Mouse (Mus musculus) heart, postnatal 4 days (tissue): ENCODE results near the gene Kif28. TPM values are rescaled to one million over a fixed set of nuclear protein-coding genes. Genes with fewer than 3 reads are reported as not detected.
"Not testable (repeated sequence)": the region's sequence is repeated elsewhere in the genome, so short reads cannot be mapped to it uniquely, and the experiment has no call there.

ENCODE experiments used
- DNase-seq: peaks from one replicate; pipeline ENCODE4 v3.0.0; 2021
- total RNA-seq, 2 experiments: library from RNA; stranded (reverse); gene quantifications; 2 replicates each; pipeline ENCODE4 v1.2.3; 2021

Gene Kif28
- under 1 TPM; 0.12 to 0.14 TPM for total RNA-seq

GRCm38 (mm10) chr1:179745171-179745570 is at the start of gene Kif28:
Gene Kif28 (minus strand): TSS chr1:179745271.
- DNase-seq: no peak

DNA sequence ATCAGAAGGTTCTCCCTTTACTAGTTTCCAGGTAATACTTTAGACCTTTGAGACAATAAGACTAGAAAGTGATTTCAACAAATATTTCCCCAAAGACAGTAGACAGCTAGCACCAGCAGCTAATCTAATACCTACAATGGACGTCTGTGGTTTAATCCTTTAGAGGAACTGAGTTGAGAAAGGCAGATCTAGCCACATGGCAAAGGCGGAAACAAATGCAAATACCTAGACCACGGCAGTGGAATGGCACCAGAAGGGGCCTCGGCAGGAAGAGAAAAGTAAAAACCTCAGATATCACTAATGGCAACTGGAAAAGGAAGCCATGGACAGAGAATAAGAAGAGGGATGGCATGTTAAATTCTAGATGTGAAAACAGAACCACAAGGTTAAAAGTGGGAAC is 42.2 kb upstream of the Kif28 start:
- DNase-seq: no peak

- no peak for DNase-seq
These were observed 40.4 kb upstream of the Kif28 start for GRCm38 (mm10) chr1:179785502-179785901.

- DNase-seq: no peak
These were observed 39.0 kb upstream of the Kif28 start for GRCm38 (mm10) chr1:179784098-179784497.

DNA sequence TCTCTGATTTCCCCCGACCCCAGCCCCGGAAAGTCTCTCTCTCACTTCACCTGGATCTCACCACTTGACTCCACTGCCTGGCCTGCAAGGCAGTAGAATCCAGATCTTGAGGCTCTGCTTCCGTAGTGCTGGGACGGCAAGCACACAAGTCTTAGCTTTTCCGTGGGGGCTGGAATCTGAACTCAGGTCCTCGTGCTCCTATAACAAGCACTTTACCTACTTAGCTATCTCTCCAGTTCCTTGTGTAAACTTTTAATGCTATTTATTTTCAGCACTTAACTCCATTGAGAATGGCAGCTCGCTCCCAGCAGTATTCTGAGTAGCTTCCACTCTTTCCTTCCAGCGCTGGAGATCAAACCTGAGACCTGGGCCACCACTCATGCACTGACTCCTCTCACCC is 31.8 kb upstream of the Kif28 start:
- no peak for DNase-seq

GRCm38 (mm10) chr1:179760553-179760952 is 15.5 kb upstream of the Kif28 start:
- DNase-seq: no peak

- no peak for DNase-seq
These were observed 15.0 kb upstream of the Kif28 start for GRCm38 (mm10) chr1:179760086-179760485.

GRCm38 (mm10) chr1:179756477-179756876 is 11.4 kb upstream of the Kif28 start:
- no peak for DNase-seq

DNA sequence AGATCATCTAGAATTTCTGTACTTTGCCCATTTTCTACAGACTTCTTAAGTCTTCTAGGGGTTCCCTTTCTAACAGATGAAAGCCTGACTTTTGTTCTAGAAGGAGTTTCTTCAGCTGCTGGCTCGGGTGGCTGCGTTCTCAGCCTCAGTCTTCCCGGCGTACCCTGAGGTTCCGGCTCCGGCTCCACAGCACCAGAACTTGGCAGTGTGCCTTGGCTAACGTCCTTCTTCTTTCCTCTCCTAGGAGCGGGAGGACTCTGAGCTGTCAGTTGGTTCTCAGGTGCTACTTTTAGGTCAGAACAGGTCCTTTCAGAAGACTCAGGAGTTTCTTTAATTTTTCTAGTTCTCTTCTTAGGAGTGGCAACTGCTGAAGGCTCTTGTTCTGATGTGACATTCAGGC is 7.9 kb upstream of the Kif28 start:
- DNase-seq: no peak

GRCm38 (mm10) chr1:179752276-179752675 is 7.2 kb upstream of the Kif28 start:
- no peak for DNase-seq

GRCm38 (mm10) chr1:179743593-179744193 is 1.4 kb downstream of the Kif28 start:
- DNase-seq: no peak

DNA sequence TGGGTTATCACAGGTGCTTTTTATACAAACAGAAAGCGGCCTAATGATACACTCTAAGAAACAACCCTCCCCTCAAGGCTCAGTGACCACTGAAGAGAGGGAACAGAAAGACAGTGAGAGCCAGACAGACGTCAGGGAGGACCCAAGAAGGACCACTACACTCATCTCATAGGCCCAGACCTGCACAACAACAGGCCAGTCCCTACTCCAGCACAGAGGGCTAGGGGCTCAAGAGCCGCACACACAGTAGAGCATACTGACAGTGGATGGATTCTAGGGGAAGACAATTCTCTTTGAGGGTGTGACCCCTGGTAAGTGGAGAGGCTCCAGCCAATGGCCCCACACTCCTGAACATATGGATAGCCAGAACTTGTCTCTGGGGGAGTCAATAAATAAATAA is 8.6 kb downstream of the Kif28 start:
- no peak for DNase-seq

DNA sequence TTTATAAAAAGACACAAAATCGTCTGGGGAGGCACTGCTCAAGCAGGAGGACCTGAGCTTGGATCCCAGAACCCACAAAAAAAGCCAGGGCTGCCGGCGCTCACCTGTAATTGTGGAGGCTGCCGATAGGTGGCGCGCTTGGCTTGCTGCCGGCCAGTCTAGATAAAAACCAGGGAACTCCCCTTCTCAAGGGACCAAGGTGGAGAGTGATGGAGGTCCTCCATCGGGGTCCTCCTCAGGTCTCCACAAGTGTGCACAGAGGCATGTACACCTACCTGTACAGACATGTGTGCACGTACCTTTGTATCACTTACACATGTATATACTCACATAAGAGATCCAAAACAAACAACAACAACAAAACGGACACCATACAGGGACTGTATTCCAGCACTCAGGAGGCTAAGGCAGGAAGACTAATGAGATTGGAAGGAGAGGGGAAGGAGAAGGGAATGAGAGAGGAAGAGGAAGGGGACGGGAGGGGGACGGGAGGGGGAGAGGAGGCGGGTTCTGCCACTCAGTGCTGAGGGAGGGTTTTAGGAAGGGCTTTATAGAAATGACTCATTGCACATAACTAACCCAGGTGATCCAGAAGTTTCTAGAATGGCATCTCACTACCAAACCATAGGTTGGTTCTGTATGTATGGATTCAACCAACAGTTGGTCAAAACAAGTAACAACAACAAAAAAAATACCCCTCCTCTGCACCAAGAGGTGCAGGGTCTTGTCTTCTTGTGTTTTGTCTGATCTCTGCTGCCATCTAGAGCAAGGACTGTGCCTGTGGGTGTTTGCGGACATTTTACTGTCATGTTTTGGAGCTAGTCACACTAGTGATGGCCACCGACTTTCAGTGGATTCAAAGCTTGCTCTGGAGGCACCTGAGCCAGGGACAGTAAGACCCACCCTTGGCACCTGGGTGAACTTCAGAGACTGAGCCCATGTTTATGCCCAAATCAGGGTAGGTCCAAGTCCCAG is 10.3 kb downstream of the Kif28 start:
- peak; percentile 78 for DNase-seq

- no peak for DNase-seq
These were observed 13.7 kb downstream of the Kif28 start for GRCm38 (mm10) chr1:179731391-179731790.

DNA sequence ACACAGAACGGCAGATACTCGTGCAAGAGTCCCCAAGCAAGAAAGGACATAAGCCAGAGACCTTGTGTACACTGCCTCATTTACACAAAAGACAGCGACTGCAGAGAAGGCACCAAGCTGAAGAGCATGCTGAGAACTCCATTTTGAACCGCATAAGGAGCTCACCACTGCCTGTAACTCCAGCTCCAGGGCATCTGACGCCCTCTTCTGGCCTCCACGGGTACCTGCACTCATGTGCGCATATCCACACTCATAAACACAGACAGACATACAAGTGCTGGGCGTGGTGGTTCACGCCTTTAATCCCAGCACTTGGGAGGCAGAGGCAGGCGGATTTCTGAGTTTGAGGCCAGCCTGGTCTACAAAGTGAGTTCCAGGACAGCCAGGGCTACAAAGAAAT is 16.4 kb downstream of the Kif28 start:
- no peak for DNase-seq

DNA sequence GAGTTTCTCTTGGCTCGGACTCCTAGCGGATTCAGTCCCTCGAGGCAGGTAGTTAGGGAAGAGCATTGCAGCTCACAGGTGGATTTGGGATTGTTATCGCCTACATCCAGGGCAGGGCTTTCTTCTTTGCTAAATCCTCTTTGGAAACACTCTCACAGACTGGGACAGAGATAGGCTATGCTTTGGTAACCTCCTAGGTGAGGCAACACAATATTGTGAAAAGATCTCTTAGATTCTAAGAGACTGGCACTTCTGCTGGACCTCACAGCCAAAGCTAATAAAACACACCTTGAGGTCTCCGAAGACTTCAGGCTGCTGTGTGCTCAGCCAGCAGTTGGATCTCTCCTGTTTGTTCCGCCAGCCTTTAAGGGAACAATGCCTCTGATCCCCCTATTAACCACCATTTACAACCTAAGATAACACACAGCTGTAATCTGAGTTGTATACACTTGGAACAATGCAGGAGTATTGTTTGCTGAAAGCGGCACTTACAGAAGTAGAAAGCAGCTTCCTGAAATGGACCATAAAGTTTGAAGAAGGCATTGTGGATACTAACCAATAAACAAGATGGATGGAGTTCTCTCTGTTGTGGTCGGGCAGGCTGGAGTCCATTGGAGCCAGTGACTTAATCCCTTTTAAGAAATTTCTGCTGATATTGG is 22.1 kb downstream of the Kif28 start:
- DNase-seq: no peak

GRCm38 (mm10) chr1:179715786-179716185 is 29.3 kb downstream of the Kif28 start:
- DNase-seq: no peak

DNA sequence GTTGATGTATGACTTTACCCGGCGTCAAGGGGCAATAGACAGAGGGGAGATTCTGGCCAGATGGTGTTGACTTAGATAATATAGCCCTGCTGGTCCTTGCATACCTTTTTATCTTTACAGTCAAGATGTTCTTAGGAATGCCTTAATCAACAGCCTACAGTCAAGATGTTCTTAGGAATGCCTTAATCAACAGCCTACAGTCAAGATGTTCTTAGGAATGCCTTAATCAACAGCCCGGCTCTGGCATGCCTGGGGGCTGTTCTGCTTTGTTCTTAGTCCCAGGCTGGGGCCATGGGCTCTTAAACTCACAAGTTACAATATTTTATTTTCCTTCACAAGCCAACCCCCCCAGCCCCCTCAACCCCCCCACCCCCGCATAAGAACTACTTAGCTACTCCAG is 29.8 kb downstream of the Kif28 start:
- DNase-seq: not testable (repeated sequence)

- DNase-seq: no peak
These were observed 31.7 kb downstream of the Kif28 start for GRCm38 (mm10) chr1:179713367-179713766.

DNA sequence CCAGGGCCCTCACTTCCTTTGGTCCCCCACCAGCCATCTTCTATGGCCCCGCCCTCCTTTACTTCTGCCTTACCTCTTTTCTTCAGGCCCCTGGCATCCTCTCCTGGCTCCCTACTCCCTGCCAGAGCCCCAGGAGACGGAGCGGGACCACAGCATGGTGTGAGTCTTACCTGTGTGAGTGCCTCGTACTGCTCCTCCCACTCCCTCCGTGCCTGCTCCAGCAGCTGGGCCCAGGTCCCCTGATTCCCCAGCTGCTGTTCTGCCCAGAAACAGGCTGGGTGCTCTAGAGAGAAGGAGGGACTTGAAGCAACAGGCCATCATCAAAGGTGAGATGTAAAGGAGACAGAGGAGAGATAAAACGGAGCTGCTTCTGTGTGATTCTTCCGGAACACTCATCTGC is 32.4 kb downstream of the Kif28 start:
- no peak for DNase-seq

- no peak for DNase-seq
These were observed 34.3 kb downstream of the Kif28 start for GRCm38 (mm10) chr1:179710739-179711138.

DNA sequence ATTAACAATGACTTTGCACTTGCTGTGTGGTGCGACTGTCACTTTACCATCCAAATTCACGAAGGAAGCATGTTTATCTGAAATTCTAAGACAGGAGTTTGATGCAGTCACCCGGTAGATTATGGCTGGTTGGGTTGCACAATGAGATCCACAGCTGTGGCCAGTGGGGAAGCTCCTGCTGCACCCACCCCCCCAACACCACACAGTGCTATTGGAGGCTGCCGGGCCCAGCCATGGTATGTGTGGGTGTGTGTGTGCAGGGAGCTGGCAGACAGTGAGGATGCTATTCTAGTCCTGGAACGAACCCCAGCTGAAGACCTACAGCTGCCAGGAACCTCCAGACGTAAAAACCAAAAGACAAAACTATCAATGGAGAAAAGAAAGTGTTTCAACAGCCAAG is 35.7 kb downstream of the Kif28 start:
- DNase-seq: peak; percentile 69

- DNase-seq: no peak
These were observed 39.9 kb downstream of the Kif28 start for GRCm38 (mm10) chr1:179705154-179705553.
